Mouse (Mus musculus): ENCODE measurements around the gene Odr4.

Gene Odr4

DNA sequence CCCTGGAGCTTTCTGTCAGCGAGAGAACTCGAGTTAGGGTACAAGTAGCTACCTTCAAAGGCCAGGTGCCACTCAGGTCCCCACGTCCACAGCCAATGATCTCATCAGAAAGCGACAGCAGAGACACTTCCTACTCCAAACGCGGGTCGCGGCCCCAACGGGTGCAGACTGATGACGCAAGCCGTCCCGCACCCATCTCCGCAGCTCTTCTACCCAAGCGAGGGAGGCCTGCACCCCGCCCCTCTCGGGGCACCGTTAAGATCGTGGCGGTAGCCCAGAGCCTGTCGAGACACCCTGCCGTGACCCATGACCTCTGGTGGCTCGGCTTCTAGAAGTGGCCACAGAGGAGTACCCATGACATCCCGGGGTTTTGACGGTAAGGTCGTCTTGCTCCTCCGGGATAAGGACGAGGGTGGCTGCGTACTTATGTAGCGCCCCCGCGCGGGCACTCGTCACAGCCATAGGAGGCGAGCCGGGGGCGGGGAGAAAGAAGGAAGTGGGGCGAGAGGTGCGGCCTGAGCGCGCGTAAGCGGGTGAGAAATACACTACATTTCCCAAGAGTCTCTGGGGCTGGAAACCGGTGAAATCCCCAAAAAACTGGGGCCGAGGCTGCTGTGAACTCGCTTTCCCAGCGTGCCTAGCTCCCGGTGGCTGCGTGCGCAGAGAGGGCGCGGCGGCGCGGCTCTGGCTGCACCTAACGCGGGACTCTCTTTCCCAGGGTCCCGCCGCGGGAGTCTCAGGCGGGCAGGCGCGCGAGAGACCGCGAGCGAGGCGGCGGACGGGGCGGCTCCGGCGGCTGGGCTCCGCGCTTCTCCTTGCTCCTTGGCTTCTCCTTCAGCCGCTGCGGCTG, at the start of gene Odr4, which contains the start of gene Tpr:
Gene Odr4, minus strand, starts transcription at position 443 of the 850 bp plus-strand sequence.
Gene Tpr, plus strand, starts transcription at position 201 of the 850 bp plus-strand sequence.
- DNase-seq (ENCODE audit: low spot score in 2 of 2), result peak; percentile 99

- no peak for DNase-seq (ENCODE audit: low spot score in 2 of 2)
Observed at GRCm38 (mm10) chr1:150441731-150442130, 48.9 kb upstream of the Odr4 start.

- no peak for DNase-seq (ENCODE audit: low spot score in 2 of 2)
Observed at GRCm38 (mm10) chr1:150438641-150439040, 45.8 kb upstream of the Odr4 start.

GRCm38 (mm10) chr1:150426216-150426615, 33.3 kb upstream of the Odr4 start:
- DNase-seq (ENCODE audit: low spot score in 2 of 2), result no peak

DNA sequence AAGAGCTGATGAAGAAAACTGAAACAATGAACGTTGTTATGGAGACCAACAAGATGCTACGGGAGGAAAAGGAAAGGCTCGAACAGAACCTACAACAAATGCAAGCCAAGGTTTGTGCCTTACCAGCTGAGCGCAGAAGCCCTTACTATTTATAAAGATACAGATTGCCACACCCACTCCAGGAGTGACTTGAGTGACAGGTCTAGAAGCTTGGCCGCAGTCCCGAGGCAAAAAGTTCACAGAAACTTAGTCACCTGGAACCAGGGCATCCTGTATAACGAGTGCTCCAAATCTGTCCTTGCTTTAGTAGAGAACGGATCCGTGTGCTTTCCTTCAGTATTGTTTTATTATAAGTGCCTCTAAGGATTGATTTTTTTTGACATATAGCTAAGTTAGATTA, 32.8 kb upstream of the Odr4 start:
- DNase-seq (ENCODE audit: low spot score in 2 of 2), result no peak

GRCm38 (mm10) chr1:150418426-150418825, 25.5 kb upstream of the Odr4 start:
- no peak for DNase-seq (ENCODE audit: low spot score in 2 of 2)

GRCm38 (mm10) chr1:150416006-150416405, 23.1 kb upstream of the Odr4 start:
- no peak for DNase-seq (ENCODE audit: low spot score in 2 of 2)

DNA sequence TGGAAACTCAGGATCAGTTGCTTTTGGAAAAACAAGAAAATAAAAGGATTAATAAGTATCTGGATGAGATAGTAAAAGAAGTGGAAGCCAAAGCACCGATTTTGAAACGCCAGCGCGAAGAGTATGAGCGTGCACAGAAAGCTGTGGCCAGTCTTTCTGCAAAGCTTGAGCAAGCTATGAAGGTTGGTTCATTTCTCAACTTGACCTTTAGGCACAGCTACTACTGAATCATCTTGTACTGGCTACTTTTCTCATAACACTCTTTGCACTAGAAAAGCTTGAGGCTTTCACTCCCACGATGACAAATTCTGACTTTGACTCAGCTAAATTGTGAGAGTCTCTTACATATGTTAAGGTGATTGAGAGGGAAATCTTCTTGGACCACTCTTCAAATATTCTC, 17.1 kb upstream of the Odr4 start:
- DNase-seq (ENCODE audit: low spot score in 2 of 2), result no peak

- no peak for DNase-seq (ENCODE audit: low spot score in 2 of 2)
Observed at GRCm38 (mm10) chr1:150407285-150407684, 14.4 kb upstream of the Odr4 start.

- no peak for DNase-seq (ENCODE audit: low spot score in 2 of 2)
Observed at GRCm38 (mm10) chr1:150404555-150404954, 11.7 kb upstream of the Odr4 start.

DNA sequence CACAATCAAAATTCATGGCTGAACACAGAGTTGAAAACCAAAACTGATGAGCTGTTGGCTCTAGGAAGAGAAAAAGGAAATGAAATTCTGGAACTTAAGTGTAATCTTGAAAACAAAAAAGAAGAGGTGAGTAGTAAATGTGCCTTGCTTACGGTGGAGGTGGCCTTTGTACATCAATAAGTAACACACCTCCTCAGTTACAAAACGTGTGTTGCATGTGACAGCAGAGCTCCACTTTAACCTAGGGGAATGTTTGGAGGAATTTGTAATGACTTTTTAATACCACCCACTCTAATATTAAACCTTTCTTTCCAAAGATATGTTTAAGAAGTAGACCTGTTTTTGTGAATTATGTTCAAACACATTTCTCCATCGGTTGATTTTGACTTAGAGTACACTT, 11.0 kb upstream of the Odr4 start:
- no peak for DNase-seq (ENCODE audit: low spot score in 2 of 2)

DNA sequence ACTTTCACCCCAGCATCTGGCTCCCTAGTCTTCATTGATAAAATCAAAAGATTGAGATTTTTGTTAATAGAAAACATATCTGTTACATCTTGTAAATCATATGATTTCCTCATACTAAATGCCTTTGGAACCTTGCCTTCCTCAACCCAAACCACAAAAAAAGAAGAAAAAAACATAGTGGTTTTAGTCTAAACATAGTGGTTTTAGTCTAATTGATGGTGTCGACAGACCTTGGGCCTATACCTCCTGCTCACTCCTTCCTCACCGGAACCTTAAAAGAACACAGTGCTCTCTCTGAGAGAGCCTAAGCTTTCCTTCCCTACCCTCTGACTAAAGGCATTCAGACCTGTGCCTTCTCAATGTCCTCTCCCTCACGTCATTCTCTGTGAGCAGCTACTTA, 3.1 kb upstream of the Odr4 start:
- no peak for DNase-seq (ENCODE audit: low spot score in 2 of 2)

DNA sequence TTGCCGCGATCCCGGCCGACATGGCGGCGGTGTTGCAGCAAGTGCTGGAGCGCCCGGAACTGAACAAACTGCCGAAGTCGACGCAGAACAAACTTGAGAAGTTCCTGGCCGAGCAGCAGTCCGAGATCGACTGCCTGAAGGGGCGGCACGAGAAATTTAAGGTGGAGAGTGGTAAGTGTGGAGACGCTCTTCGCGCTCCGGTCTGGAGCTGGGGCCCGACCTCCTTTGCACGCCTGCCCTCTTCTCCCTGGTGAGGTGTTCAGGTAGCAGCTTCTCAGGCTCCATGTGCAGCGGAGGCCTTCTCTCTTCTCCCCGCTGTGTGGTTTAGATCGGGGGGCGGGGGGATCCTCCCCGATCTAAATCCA, 590 bp upstream of the Odr4 start:
- no peak for DNase-seq (ENCODE audit: low spot score in 2 of 2)

GRCm38 (mm10) chr1:150391931-150392637, 796 bp downstream of the Odr4 start:
- DNase-seq (ENCODE audit: low spot score in 2 of 2), result no peak

GRCm38 (mm10) chr1:150389390-150390129, 3.3 kb downstream of the Odr4 start:
- no peak for DNase-seq (ENCODE audit: low spot score in 2 of 2)

GRCm38 (mm10) chr1:150387572-150387971, 5.3 kb downstream of the Odr4 start:
- no peak for DNase-seq (ENCODE audit: low spot score in 2 of 2)

- DNase-seq (ENCODE audit: low spot score in 2 of 2), result no peak
Observed at GRCm38 (mm10) chr1:150384138-150384537, 8.7 kb downstream of the Odr4 start.

- DNase-seq (ENCODE audit: low spot score in 2 of 2), result no peak
Observed at GRCm38 (mm10) chr1:150374247-150374646, 18.6 kb downstream of the Odr4 start.

GRCm38 (mm10) chr1:150372895-150373294, 20.0 kb downstream of the Odr4 start:
- DNase-seq (ENCODE audit: low spot score in 2 of 2), result no peak

DNA sequence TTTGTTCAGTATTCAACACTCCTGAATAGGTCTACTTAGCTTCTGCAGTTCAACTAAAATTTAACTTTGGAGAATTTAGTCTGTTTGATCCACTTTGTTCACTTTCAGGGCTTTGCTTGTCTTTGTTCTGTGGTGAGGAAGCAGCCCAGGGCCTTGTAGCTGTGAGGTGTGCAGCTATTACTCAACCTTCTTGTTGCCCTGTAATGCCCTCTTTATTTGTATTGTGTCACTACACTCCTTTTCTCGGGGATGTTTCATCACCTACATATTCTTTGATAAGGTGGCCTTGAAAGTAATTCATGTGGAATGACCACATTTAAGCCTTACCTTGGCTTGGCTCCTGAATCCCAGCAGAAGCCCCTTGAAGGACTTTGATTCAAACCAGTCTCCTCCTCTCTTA, 32.0 kb downstream of the Odr4 start:
- DNase-seq (ENCODE audit: low spot score in 2 of 2), result no peak

GRCm38 (mm10) chr1:150335111-150335510, 57.8 kb downstream of the Odr4 start:
- no peak for DNase-seq (ENCODE audit: low spot score in 2 of 2)

GRCm38 (mm10) chr1:150319205-150319604, 73.7 kb downstream of the Odr4 start, which contains the start of gene Pdc:
TSS of gene Pdc (plus strand) at chr1:150319417.
- DNase-seq (ENCODE audit: low spot score in 2 of 2), result no peak
